9 mouse cellular contexts compared by ENCODE assay signal in genomic region chr14:45463599-45463998, GRCm38 (mm10). TPM values are rescaled to one million over a fixed set of nuclear protein-coding genes. Genes with fewer than 3 reads are reported as not detected.
DNase-seq lines count a peak whose midpoint lies in the region; ATAC-seq lines count a peak whose summit lies in the region.
"Had no signal": no experiment of that assay in that cellular context is flagged by ENCODE, and none has a peak within 500 bp of the region (broad histone marks: within the 10 kb centered on the region; RNA-seq: fewer than 3 reads in every experiment).

No protein-coding gene starts in this region.

- 6% methylated on average over 10 of the region's 10 CpGs for WGBS in heart, embryonic 13.5 days
- 10% methylated on average over 10 of the region's 10 CpGs for WGBS in kidney, embryonic 15.5 days

- peak overlapping the region; percentile 88 for H3K27ac ChIP-seq in heart, embryonic 13.5 days (replicated peaks)
- peak overlapping the region; percentile 86 for H3K27ac ChIP-seq in kidney, embryonic 15.5 days
- H3K27ac ChIP-seq: liver, embryonic 14.5 days had no signal

- peak overlapping the region; percentile 41; the same call in 1 of the 2 replicates for H3K9ac ChIP-seq in heart, embryonic 13.5 days
- H3K9ac ChIP-seq in kidney, embryonic 15.5 days = no peak overlapping the region
- H3K9ac ChIP-seq: liver, embryonic 14.5 days had no signal

- H3K4me3 ChIP-seq in heart, embryonic 13.5 days = no peak overlapping the region
- H3K4me3 ChIP-seq in kidney, embryonic 15.5 days (replicated peaks) = no peak overlapping the region

- ATAC-seq in heart, embryonic 13.5 days (ENCODE audit: extremely low read depth, insufficient number of reproducible peaks, low FRiP score, low TSS enrichment) = no peak
- peak; percentile 91 for ATAC-seq in kidney, embryonic 15.5 days (replicated peaks; ENCODE audit: low FRiP score)
- ATAC-seq in activated CD4-positive, CD25-positive, alpha-beta regulatory T cell, adult 4 months = no peak

- H3K4me1 ChIP-seq in heart, embryonic 13.5 days = peaks cover 28% of the 10 kb centered on the region
- H3K4me1 ChIP-seq in kidney, embryonic 15.5 days = peaks cover 21% of the 10 kb centered on the region

- peak; percentile 23 for DNase-seq in urinary bladder, postnatal 25 days (ENCODE audit: low spot score)
- DNase-seq in urinary bladder, adult 2 months (ENCODE audit: low spot score) = no peak
- peak; percentile 81 for DNase-seq in lung, postnatal 25 days (ENCODE audit: low spot score)
- DNase-seq in layer of hippocampus, adult 9-11 months = no peak
- DNase-seq in right cerebral cortex, postnatal 25 days = no peak

- no peaks in the 10 kb centered on the region for H3K9me3 ChIP-seq in heart, embryonic 13.5 days
- no peaks in the 10 kb centered on the region for H3K9me3 ChIP-seq in kidney, embryonic 15.5 days (replicated peaks)

- H3K4me2 ChIP-seq in heart, embryonic 13.5 days = peak overlapping the region; percentile 33
- no peak overlapping the region for H3K4me2 ChIP-seq in kidney, embryonic 15.5 days

- H3K27me3 ChIP-seq in heart, embryonic 13.5 days (replicated peaks) = no peaks in the 10 kb centered on the region
- no peaks in the 10 kb centered on the region for H3K27me3 ChIP-seq in kidney, embryonic 15.5 days

- peaks cover 93% of the 10 kb centered on the region for H3K36me3 ChIP-seq in heart, embryonic 13.5 days
- H3K36me3 ChIP-seq in kidney, embryonic 15.5 days = peaks cover 85% of the 10 kb centered on the region

RNA-seq across cellular contexts. Expression of gene Gnpnat1, which starts 58.9 kb away (rescaled TPM):
- polyA plus RNA-seq in urinary bladder, adult 2 months (2012; rRNA removed) = 13.1 and 15.8 TPM in 2 replicates
- polyA plus RNA-seq in heart, embryonic 13.5 days (2015; fragmentation: Nextera tagmentation; extraction: Ambion mirVana) = 28.6 and 30.0 TPM in 2 replicates
- 55.6 and 60.2 TPM in 2 replicates for polyA plus RNA-seq in kidney, embryonic 15.5 days (2015; fragmentation: Nextera tagmentation; extraction: Ambion mirVana)
- polyA plus RNA-seq in activated CD4-positive, CD25-positive, alpha-beta regulatory T cell, adult 4 months (2017; shearing (Covaris generic)) = 10 to 100 TPM; 57.6 to 71.0 TPM

Comparison
In these comparisons a context has a peak if more than half of its experiments do, and no peak if none do; other contexts are left out.
1. DNase-seq: peak in urinary bladder, postnatal 25 days (single experiment) and lung, postnatal 25 days (single experiment); none in urinary bladder, adult 2 months (single experiment), layer of hippocampus, adult 9-11 months (single experiment) and right cerebral cortex, postnatal 25 days (single experiment).